Mouse (Mus musculus) forebrain, embryonic 10.5 days (tissue): Measurements from ENCODE around the gene Txndc16. TPM values are rescaled to one million over a fixed set of nuclear protein-coding genes. Genes with fewer than 3 reads are reported as not detected.

Source experiments
- DNase-seq: peaks from one replicate; pipeline ENCODE4 v3.0.0-alpha.2; 2017; ENCODE audit warnings: low spot score; ENCODE audit errors: extremely low spot score
- H3K27ac ChIP-seq: fragments of 300-500 bp; sonication (generic); 2 replicates; pipeline ENCODE4 v1.5.1; 2016; ENCODE audit warnings: mild to moderate bottlenecking
- H3K27me3 ChIP-seq: fragments of 300-500 bp; sonication (generic); 2 replicates; pipeline ENCODE4 v1.6.1; 2016; ENCODE audit warnings: mild to moderate bottlenecking; ENCODE audit not compliant: poor library complexity, severe bottlenecking
- H3K36me3 ChIP-seq: fragments of 300-500 bp; sonication (generic); replicated peaks from 2 replicates; pipeline ENCODE4 v1.6.1; 2016; ENCODE audit warnings: mild to moderate bottlenecking, moderate library complexity
- H3K4me1 ChIP-seq: fragments of 300-500 bp; sonication (generic); 2 replicates; pipeline ENCODE4 v1.6.1; 2016
- H3K4me3 ChIP-seq: fragments of 300-500 bp; sonication (generic); 2 replicates; pipeline ENCODE4 v1.5.1; 2016; ENCODE audit warnings: mild to moderate bottlenecking, moderate library complexity
- H3K9me3 ChIP-seq: fragments of 300-500 bp; sonication (generic); 2 replicates; pipeline ENCODE4 v1.6.1; 2016; ENCODE audit warnings: mild to moderate bottlenecking, moderate library complexity
- WGBS: fragments of 180-500 bp; shearing (Covaris S2); methylation state at CpG from one replicate; pipeline ENCODE4 v1.1.7; 2016; 5-methylcytosine and 5-hydroxymethylcytosine counted together
- polyA plus RNA-seq: library from polyadenylated mRNA; unstranded; fragments of >200 nt; fragmentation: Nextera tagmentation; extraction: Ambion mirVana; gene quantifications from 2 replicates; pipeline ENCODE4 v1.2.1, GENCODE M21; 2016

Gene Txndc16
- polyA plus RNA-seq, 1 experiment from 2014 or later, result 14.0 TPM

- Histone ChIP-seq H3K4me1 (no peaks in the 10 kb centered on the region), H3K36me3 (peaks cover 8% of the 10 kb centered on the region; the same call in 1 of the 2 replicates), H3K4me3 (no peak overlapping the region), H3K27ac (no peak overlapping the region), H3K27me3 (no peaks in the 10 kb centered on the region), H3K9me3 (no peaks in the 10 kb centered on the region)
- DNase-seq, result no peak
- WGBS, result 87% methylated on average over 9 of the region's 9 CpGs
These were observed 84.6 kb downstream of the Txndc16 start for GRCm38 (mm10) chr14:45135560-45135959.

- no peak overlapping the region for H3K27ac ChIP-seq
- WGBS, result 55% methylated on average over 4 of the region's 4 CpGs
- H3K27me3 ChIP-seq, result no peaks in the 10 kb centered on the region
- no peak overlapping the region for H3K4me3 ChIP-seq
- H3K4me1 ChIP-seq, result peaks cover 10% of the 10 kb centered on the region
- H3K9me3 ChIP-seq, result no peaks in the 10 kb centered on the region
- H3K36me3 ChIP-seq, result no peaks in the 10 kb centered on the region
- DNase-seq, result no peak
These were observed 101.8 kb downstream of the Txndc16 start for GRCm38 (mm10) chr14:45118359-45118758.

- DNase-seq, result no peak
- Histone ChIP-seq H3K27me3 (no peaks in the 10 kb centered on the region), H3K9me3 (no peaks in the 10 kb centered on the region), H3K4me3 (no peak overlapping the region), H3K27ac (no peak overlapping the region), H3K4me1 (no peaks in the 10 kb centered on the region), H3K36me3 (no peaks in the 10 kb centered on the region)
- 91% methylated on average over 8 of the region's 8 CpGs for WGBS
These were observed 117.9 kb downstream of the Txndc16 start for GRCm38 (mm10) chr14:45102201-45102600.

- Histone ChIP-seq H3K36me3 (no peaks in the 10 kb centered on the region), H3K4me1 (no peaks in the 10 kb centered on the region), H3K27me3 (no peaks in the 10 kb centered on the region), H3K27ac (no peak overlapping the region), H3K4me3 (no peak overlapping the region), H3K9me3 (no peaks in the 10 kb centered on the region)
- DNase-seq, result no peak
- 90% methylated on average over 3 of the region's 3 CpGs for WGBS
These were observed 127.8 kb downstream of the Txndc16 start for GRCm38 (mm10) chr14:45092327-45092726.

GRCm38 (mm10) chr14:45090011-45090410 is 130.1 kb downstream of the Txndc16 start:
- H3K27ac ChIP-seq, result no peak overlapping the region
- H3K4me3 ChIP-seq, result no peak overlapping the region
- no peaks in the 10 kb centered on the region for H3K36me3 ChIP-seq
- DNase-seq, result no peak
- no peaks in the 10 kb centered on the region for H3K27me3 ChIP-seq
- 87% methylated on average over 4 of the region's 4 CpGs for WGBS
- H3K4me1 ChIP-seq, result no peaks in the 10 kb centered on the region
- no peaks in the 10 kb centered on the region for H3K9me3 ChIP-seq

- Histone ChIP-seq H3K27ac (no peak overlapping the region), H3K9me3 (no peaks in the 10 kb centered on the region), H3K36me3 (no peaks in the 10 kb centered on the region), H3K4me3 (no peak overlapping the region), H3K27me3 (no peaks in the 10 kb centered on the region), H3K4me1 (peaks cover 7% of the 10 kb centered on the region; the same call in 1 of the 2 replicates)
- WGBS, result 83% methylated on average over 5 of the region's 5 CpGs
- DNase-seq, result no peak
These were observed 134.3 kb downstream of the Txndc16 start for GRCm38 (mm10) chr14:45085651-45086425.

- 94% methylated on average over 5 of the region's 5 CpGs for WGBS
- Histone ChIP-seq H3K9me3 (no peaks in the 10 kb centered on the region), H3K36me3 (no peaks in the 10 kb centered on the region), H3K4me3 (no peak overlapping the region), H3K4me1 (peaks cover 7% of the 10 kb centered on the region; the same call in 1 of the 2 replicates), H3K27ac (no peak overlapping the region), H3K27me3 (no peaks in the 10 kb centered on the region)
- no peak for DNase-seq
These were observed 135.4 kb downstream of the Txndc16 start for GRCm38 (mm10) chr14:45084656-45085280.

GRCm38 (mm10) chr14:45083540-45083939 is 136.6 kb downstream of the Txndc16 start:
- Histone ChIP-seq H3K27me3 (no peaks in the 10 kb centered on the region), H3K4me3 (no peak overlapping the region), H3K36me3 (no peaks in the 10 kb centered on the region), H3K9me3 (no peaks in the 10 kb centered on the region), H3K4me1 (peaks cover 7% of the 10 kb centered on the region; the same call in 1 of the 2 replicates), H3K27ac (no peak overlapping the region)
- DNase-seq, result no peak
- 58% methylated on average over 4 of the region's 4 CpGs for WGBS

Other genes starting within 250 kb of the Txndc16 start
- gene Ptger2, start 232.1 kb downstream of the Txndc16 start, polyA plus RNA-seq, result not detected in 2 replicates
- gene Gpr137c, start 611 bp downstream of the Txndc16 start, polyA plus RNA-seq, result 3.3 and 4.5 TPM in 2 replicates
- gene Ero1l, start 98.4 kb upstream of the Txndc16 start, polyA plus RNA-seq, result 32.0 and 37.1 TPM in 2 replicates
- gene Psmc6, start 109.5 kb upstream of the Txndc16 start, polyA plus RNA-seq, result 211 and 220 TPM in 2 replicates
- 37.0 and 38.2 TPM in 2 replicates for gene Styx, start 130.8 kb upstream of the Txndc16 start, polyA plus RNA-seq
- 41.1 and 45.9 TPM in 2 replicates for gene Gnpnat1, start 184.6 kb upstream of the Txndc16 start, polyA plus RNA-seq